Mouse (Mus musculus): Measurements from ENCODE around the gene Tymp.

Gene Tymp

DNA sequence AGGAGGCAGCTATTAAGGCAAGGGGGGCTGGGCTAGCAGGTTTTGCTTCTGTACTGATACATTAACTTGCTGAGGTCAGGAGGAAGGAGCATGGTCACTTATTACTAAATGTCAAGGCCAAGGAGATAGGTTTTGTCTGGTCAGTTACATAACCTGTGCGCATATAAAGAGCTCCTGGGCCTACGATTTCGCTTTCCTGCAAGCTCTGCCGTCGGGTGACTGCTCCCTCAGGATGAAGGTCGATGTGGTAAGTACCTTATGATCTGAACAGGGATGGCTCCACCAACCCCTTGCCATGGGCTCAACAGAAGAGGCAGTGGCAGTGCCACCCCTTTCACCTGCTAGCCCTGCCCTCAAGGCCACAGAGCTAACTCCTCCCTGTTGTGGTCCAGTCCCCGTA lies 42.6 kb downstream of the Tymp start, which contains the start of gene Miox:
Gene Miox (plus strand): TSS at position 128 of the 400 bp plus-strand sequence.
- no peak for DNase-seq (ENCODE audit: low spot score in 2 of 2)

DNA sequence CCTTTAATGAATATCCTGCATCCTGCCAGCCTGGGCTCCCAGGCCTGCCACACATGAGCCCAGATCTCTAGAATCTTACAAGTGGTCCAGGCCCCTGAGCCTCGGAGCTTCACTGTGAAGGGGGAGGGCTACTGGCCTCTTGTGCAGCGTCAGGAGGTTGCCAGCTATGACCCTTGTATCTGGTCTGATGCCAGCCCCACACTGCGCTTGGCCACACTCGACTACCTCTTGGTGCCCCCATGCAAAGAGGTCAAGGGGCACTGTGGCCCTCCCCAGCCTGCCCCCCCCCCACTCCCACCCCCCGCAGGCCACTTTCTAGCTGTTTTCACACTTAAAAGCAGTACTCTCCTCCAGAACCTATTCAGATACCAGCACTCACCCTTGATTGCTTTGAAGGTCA lies 50.4 kb downstream of the Tymp start:
- no peak for DNase-seq (ENCODE audit: low spot score in 2 of 2)

DNA sequence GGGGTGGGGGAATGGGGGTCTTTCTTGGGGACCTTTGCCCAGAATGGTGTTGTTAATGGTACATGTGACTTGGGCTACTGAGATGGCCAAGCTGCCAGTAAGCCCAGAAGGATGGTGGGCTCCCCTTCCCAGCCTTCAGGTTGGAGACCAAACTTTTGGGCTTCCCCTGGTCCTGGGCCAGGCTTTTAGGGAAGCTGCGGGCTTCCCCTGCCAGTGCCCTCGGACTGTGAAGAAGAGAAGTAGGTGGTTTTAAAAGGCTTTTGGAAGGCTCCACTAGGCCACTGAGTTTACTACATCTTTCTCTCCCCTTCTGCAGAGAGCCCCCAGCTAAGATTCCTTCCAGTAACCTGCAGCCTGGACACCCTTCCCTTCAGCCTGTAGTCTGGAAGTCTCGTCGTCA lies 53.2 kb downstream of the Tymp start:
- DNase-seq (ENCODE audit: low spot score in 2 of 2), result no peak

DNA sequence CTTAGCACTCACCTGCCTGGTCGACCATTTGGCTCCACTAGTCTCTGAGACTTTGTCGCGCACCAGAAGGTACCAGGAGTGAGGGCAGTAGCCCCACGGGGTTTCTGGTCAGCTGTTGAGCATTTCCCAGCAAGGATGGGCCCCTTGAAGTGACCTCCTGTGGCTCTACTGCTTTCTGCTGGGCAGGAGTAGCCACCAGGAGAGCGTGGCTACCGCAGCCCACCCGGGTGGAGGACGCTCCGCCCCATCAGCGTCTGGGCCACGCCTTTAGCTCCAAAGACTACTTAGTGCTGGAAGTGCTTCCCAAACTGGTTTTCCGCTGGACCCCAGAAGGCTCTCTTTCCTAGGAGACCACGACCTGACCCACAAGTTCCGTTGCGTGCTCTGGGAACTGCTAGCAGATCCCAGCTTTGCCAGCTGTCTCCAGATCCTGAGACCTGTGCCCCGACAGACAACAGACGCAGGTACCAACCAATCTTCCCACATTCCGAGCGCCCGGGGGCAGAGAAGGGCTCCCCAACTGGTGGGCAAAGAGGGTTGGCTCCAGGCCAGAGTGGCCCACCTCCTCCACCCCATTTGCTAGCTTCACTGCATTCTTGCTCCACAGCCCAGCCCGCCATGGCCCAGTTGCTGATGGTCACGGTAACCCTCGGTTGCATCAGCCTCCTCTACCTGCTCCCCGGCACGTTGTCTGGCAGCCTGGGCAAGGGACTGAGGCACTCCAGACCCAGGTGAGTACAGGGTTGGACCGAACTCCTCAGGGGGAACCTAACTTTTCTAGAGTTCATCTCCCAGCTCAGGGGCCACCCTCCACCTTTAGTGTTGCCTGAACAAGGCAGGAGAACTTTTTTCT lies 53.9 kb downstream of the Tymp start, which contains the start of gene Adm2:
Gene Adm2 (plus strand): TSS at position 51 of the 853 bp plus-strand sequence.
- DNase-seq (ENCODE audit: low spot score in 2 of 2), result no peak
